Mouse (Mus musculus) liver, adult 2 months (tissue): ENCODE results near the gene Ccnk. TPM values are rescaled to one million over a fixed set of nuclear protein-coding genes. Genes with fewer than 3 reads are reported as not detected.

Source experiments
- DNase-seq: peaks from one replicate; pipeline ENCODE4 v3.0.0-alpha.2; 2011; ENCODE audit warnings: low read depth, low spot score; ENCODE audit errors: extremely low read depth
- H3K27ac ChIP-seq: fragments of 200-500 bp; replicated peaks from 2 replicates; pipeline ENCODE4 v1.5.1; 2012; ENCODE audit warnings: low read depth, mild to moderate bottlenecking, control low read depth, inconsistent platforms, low read length; ENCODE audit not compliant: insufficient read depth
- H3K27me3 ChIP-seq: fragments of 200-500 bp; 2 replicates; pipeline ENCODE4 v1.6.1; 2012; ENCODE audit warnings: mild to moderate bottlenecking, moderate library complexity, low read length, inconsistent platforms; ENCODE audit not compliant: control insufficient read depth, insufficient read depth
- H3K36me3 ChIP-seq: fragments of 200-500 bp; 2 replicates; pipeline ENCODE4 v1.6.1; 2012; ENCODE audit warnings: low read length, inconsistent platforms; ENCODE audit not compliant: control insufficient read depth, insufficient read depth
- H3K4me1 ChIP-seq: fragments of 200-500 bp; 2 replicates; pipeline ENCODE4 v1.6.1; 2011; ENCODE audit warnings: low read length; ENCODE audit not compliant: control insufficient read depth, insufficient read depth
- H3K4me3 ChIP-seq: fragments of 200-500 bp; 2 replicates; pipeline ENCODE4 v1.5.1; 2011; ENCODE audit warnings: low read depth, mild to moderate bottlenecking, control low read depth, low read length, moderate library complexity; ENCODE audit not compliant: insufficient read depth
- H3K79me2 ChIP-seq: fragments of 200-500 bp; 2 replicates; pipeline ENCODE4 v1.6.1; 2012; ENCODE audit warnings: inconsistent platforms, mild to moderate bottlenecking, low read length, moderate library complexity; ENCODE audit not compliant: control insufficient read depth, insufficient read depth
- H3K9ac ChIP-seq: fragments of 200-500 bp; 2 replicates; pipeline ENCODE4 v1.6.1; 2012; ENCODE audit warnings: low read depth, mild to moderate bottlenecking, control low read depth, inconsistent platforms, low read length
- CTCF ChIP-seq: fragments of 200-500 bp; IDR thresholded peaks from 2 replicates; pipeline ENCODE4 v1.5.1; 2011; ENCODE audit warnings: low read depth, low read length, control low read depth
- POLR2A ChIP-seq: fragments of 200-500 bp; IDR thresholded peaks from 2 replicates; pipeline ENCODE4 v1.6.1; 2011; ENCODE audit warnings: low read length, control low read depth; ENCODE audit not compliant: insufficient read depth; ENCODE audit errors: extremely low read depth
- WGBS: fragments of 180-500 bp; shearing (Covaris S2); methylation state at CpG from one replicate; pipeline ENCODE4 v1.1.7; 2018; 5-methylcytosine and 5-hydroxymethylcytosine counted together
- polyA plus RNA-seq: library from polyadenylated mRNA; depleted of rRNA; stranded (reverse); fragments of >200 nt; gene quantifications from 2 replicates; pipeline ENCODE4 v1.2.3, GENCODE M21; 2012
- total RNA-seq: library from RNA; depleted of rRNA; stranded (reverse); fragments of >200 nt; gene quantifications from 2 replicates; pipeline ENCODE4 v1.2.3, GENCODE M21; 2014

Gene Ccnk
- total and polyA plus RNA-seq, 2 experiments: 4.1 to 8.5 TPM

DNA sequence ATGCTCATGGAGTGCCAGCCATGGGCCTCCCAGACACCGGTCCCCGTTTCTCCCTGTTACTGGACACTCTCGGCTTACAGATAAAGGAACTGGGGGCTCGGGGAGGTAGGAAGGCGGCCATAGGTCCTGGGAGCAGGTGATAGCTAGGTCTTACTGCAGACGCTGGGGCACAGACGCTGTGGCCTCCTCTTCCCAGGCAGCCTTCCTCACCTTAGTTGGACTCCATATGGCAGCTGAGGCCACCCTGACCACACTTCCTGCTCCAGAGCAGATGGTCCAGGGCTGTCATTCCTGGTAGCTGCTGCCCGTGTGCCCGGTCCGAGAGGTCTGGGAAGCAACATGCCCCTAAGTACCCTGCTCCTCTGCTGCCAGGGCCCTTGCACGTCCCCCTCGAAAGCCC is 47.6 kb downstream of the Ccnk start:
- DNase-seq: no peak
- Histone ChIP-seq H3K79me2 (peaks cover 52% of the 10 kb centered on the region), H3K9ac (no peak overlapping the region), H3K4me1 (peaks cover 1% of the 10 kb centered on the region; the same call in 1 of the 2 replicates), H3K4me3 (no peak overlapping the region), H3K27me3 (no peaks in the 10 kb centered on the region), H3K36me3 (no peaks in the 10 kb centered on the region), H3K27ac (no peak overlapping the region)
- WGBS: 94% methylated on average over 12 of the region's 12 CpGs
- TF ChIP-seq CTCF: no peak
- TF ChIP-seq POLR2A: no peak

DNA sequence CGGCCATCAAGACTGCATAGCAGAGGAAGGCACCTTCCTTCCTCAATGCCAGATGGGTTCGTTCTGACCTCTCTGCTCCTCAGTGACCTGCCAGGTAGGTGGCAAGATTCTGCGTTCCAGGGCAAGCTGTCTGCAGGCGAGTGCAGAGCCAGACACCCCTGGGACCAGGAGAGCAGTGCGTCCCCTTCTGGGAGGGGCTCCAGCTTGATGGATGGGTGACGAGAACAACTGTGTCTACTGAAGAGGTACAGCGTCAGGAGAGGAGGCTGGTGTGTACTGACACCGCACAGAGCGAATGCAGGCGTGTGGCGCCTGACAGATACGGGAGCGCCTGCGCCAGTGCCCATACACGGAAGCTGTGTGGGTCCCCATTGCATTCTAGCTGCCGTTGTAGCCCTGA is 48.1 kb downstream of the Ccnk start:
- Histone ChIP-seq H3K4me3 (no peak overlapping the region), H3K4me1 (peaks cover 1% of the 10 kb centered on the region; the same call in 1 of the 2 replicates), H3K9ac (no peak overlapping the region), H3K79me2 (peaks cover 58% of the 10 kb centered on the region), H3K27me3 (no peaks in the 10 kb centered on the region), H3K27ac (no peak overlapping the region), H3K36me3 (no peaks in the 10 kb centered on the region)
- no peak for TF ChIP-seq CTCF
- TF ChIP-seq POLR2A: no peak
- no peak for DNase-seq
- WGBS: 95% methylated on average over 16 of the region's 16 CpGs

DNA sequence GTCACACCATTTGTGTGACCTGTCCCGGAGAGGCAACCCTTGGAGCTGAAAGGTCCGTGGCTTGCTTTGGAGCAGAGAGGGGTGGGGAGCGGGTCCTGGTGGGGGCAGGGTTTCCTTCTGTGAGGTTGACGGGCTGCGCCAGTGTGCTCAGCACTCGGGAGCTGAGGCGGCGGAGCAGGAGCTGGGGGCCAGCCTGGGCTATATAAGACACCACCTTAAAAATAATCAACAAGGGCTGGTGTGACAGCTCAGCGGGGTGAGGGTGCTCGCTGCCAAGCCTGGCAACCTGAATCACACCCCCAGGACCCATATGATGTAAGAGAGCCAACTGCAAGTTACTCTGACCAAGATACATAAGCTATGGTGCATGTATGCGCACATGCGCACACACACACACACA is 50.7 kb downstream of the Ccnk start:
- H3K9ac ChIP-seq: no peak overlapping the region
- peaks cover 10% of the 10 kb centered on the region for H3K4me1 ChIP-seq
- TF ChIP-seq POLR2A (no peak), CTCF (no peak)

DNA sequence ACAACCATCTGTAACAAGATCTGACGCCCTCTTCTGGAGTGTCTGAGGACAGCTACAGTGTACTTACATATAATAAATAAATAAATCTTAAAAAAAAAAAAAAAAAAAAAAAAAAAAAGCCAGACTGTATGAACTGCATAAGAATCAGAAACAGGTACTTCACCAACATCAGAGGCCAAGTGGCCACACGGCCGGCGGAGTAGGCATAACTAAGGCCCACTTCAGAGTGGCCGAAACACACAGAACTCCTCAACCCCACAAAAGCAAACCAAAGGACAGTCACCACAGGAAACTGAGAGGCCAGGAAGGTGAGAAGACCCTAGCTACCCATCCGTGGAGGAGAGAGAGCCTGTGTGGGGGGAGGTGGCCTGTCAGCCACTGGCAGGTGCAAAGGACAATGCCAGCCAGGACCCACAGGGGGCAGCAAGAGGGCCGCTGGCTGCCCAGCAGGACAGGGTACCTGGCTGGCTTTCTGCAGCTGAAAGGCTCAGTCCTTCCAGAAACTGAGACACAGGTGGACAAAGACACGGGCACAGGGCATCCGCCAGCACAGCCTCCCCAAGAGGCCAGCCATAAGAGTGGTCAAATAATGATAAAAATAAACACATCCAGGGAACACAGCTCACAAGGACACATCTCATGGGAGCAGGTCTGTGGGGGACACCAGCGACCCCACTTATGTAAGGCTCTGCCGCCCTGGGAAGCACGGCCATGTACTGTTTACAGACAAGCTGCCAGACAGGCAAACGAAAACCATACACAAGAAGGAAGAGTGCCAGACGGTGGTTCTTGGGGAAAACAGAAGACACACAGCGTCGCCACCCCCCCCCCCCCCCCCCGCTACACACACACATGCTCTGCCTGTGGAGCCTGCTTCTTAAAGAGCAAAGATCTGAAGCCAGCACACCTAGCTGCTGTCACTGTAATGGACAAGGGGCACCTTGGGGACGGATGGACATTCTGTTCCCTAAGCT is 51.7 kb downstream of the Ccnk start:
- no peaks in the 10 kb centered on the region for H3K27me3 ChIP-seq
- DNase-seq: no peak
- no peaks in the 10 kb centered on the region for H3K36me3 ChIP-seq
- 52% methylated on average over 18 of the region's 18 CpGs for WGBS
- H3K4me1 ChIP-seq: peaks cover 18% of the 10 kb centered on the region
- H3K79me2 ChIP-seq: peaks cover 57% of the 10 kb centered on the region
- TF ChIP-seq CTCF: peak; percentile 81
- no peak for TF ChIP-seq POLR2A
- no peak overlapping the region for H3K27ac ChIP-seq
- no peak overlapping the region for H3K4me3 ChIP-seq
- no peak overlapping the region for H3K9ac ChIP-seq

More for the DNA sequence above, 50.7 kb downstream of the Ccnk start:
- Histone ChIP-seq H3K27me3 (no peaks in the 10 kb centered on the region), H3K79me2 (peaks cover 62% of the 10 kb centered on the region), H3K4me3 (no peak overlapping the region), H3K27ac (no peak overlapping the region), H3K36me3 (no peaks in the 10 kb centered on the region)
- 91% methylated on average over 12 of the region's 12 CpGs for WGBS
- no peak for DNase-seq

DNA sequence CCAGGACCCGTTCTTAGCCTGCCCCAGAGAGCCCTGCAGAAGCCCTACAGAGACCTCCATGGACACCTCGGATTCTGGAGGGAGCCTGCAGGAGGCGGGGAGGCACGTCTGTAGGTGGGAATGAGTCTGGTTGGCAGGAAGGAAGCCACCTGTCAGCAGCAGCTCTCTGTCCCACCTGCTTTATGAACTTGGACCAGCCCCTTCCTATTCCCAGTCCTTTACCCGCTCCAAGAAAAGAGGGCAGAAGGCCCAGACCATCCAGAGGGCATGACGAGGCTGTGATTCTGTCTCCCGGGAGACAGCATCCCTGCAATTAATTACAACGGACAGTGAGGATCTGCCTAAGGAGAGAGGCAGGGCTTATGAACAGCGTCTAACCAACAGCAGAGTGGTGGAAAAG is 52.5 kb downstream of the Ccnk start:
- DNase-seq: no peak
- Histone ChIP-seq H3K4me1 (peaks cover 20% of the 10 kb centered on the region), H3K27ac (no peak overlapping the region), H3K79me2 (peaks cover 54% of the 10 kb centered on the region), H3K9ac (no peak overlapping the region), H3K36me3 (no peaks in the 10 kb centered on the region), H3K27me3 (no peaks in the 10 kb centered on the region), H3K4me3 (no peak overlapping the region)
- 90% methylated on average over 9 of the region's 9 CpGs for WGBS
- TF ChIP-seq POLR2A (no peak), CTCF (no peak)

DNA sequence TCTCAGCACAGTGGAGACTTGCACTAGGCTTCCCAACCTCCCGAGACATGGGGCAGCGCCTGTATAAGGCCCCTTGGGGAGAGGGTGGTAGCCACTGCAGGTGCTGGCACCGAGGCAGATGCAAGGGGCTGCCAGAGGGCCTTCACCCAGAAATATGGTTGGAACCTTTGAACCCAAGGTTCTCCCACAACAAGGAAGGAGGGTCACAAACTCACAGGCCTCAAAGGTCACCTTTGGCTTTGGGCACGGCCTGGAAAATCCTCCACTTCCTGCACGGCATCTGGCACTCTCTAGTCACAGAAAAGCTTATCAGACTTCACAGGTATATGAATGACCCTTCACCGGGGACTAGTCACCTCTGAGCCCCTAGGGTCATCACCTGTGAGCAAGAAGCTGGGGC is 54.4 kb downstream of the Ccnk start:
- Histone ChIP-seq H3K36me3 (no peaks in the 10 kb centered on the region), H3K4me1 (peaks cover 20% of the 10 kb centered on the region), H3K9ac (no peak overlapping the region), H3K79me2 (peaks cover 56% of the 10 kb centered on the region), H3K27ac (no peak overlapping the region), H3K4me3 (no peak overlapping the region), H3K27me3 (no peaks in the 10 kb centered on the region)
- TF ChIP-seq POLR2A: no peak
- TF ChIP-seq CTCF: no peak
- WGBS: 44% methylated on average over 6 of the region's 6 CpGs
- peak; percentile 45 for DNase-seq
